Mouse (Mus musculus) forebrain, embryonic 12.5 days (tissue): ENCODE data around the gene Castor1. TPM values are rescaled to one million over a fixed set of nuclear protein-coding genes. Genes with fewer than 3 reads are reported as not detected.

Experiments
- ATAC-seq: fragments of 200-750 bp; cut with Nextera tagmentation; 2 replicates; pipeline ENCODE4 v1.8.0; 2017; ENCODE audit warnings: moderate TSS enrichment; ENCODE audit not compliant: low FRiP score
- H3K27ac ChIP-seq: fragments of 300-500 bp; sonication (generic); 2 replicates; pipeline ENCODE4 v1.5.1; 2016; ENCODE audit warnings: mild to moderate bottlenecking
- H3K27me3 ChIP-seq: fragments of 300-500 bp; sonication (generic); 2 replicates; pipeline ENCODE4 v1.6.1; 2016; ENCODE audit warnings: mild to moderate bottlenecking
- H3K36me3 ChIP-seq: fragments of 300-500 bp; sonication (generic); replicated peaks from 2 replicates; pipeline ENCODE4 v1.6.1; 2016; ENCODE audit warnings: mild to moderate bottlenecking
- H3K4me1 ChIP-seq: fragments of 300-500 bp; sonication (generic); 2 replicates; pipeline ENCODE4 v1.6.1; 2016
- H3K4me2 ChIP-seq: fragments of 300-500 bp; sonication (generic); 2 replicates; pipeline ENCODE4 v1.6.1; 2016; ENCODE audit warnings: mild to moderate bottlenecking, moderate library complexity
- H3K4me3 ChIP-seq: fragments of 300-500 bp; sonication (generic); replicated peaks from 2 replicates; pipeline ENCODE4 v1.5.1; 2016; ENCODE audit warnings: mild to moderate bottlenecking
- H3K9ac ChIP-seq: fragments of 300-500 bp; sonication (generic); 2 replicates; pipeline ENCODE4 v1.6.1; 2016; ENCODE audit warnings: mild to moderate bottlenecking
- H3K9me3 ChIP-seq: fragments of 300-500 bp; sonication (generic); 2 replicates; pipeline ENCODE4 v1.6.1; 2016
- WGBS: fragments of 180-500 bp; shearing (Covaris S2); methylation state at CpG from one replicate; pipeline ENCODE4 v1.1.7; 2016; 5-methylcytosine and 5-hydroxymethylcytosine counted together
- polyA plus RNA-seq: library from polyadenylated mRNA; unstranded; fragments of >200 nt; fragmentation: Nextera tagmentation; extraction: Ambion mirVana; gene quantifications from 2 replicates; pipeline ENCODE4 v1.2.1, GENCODE M21; 2016

The Castor1 gene
- polyA plus RNA-seq, 1 experiment from 2014 or later, result 2.2 TPM

GRCm38 (mm10) chr11:4193420-4193819 is 24.6 kb upstream of the Castor1 start:
- H3K4me3 ChIP-seq, result no peak overlapping the region
- no peaks in the 10 kb centered on the region for H3K27me3 ChIP-seq
- H3K36me3 ChIP-seq, result no peaks in the 10 kb centered on the region
- H3K4me2 ChIP-seq, result no peak overlapping the region
- H3K4me1 ChIP-seq, result 0 out of 2 replicates have a peak, but pooled peaks cover 2% of the 10 kb centered on the region
- no peak overlapping the region for H3K27ac ChIP-seq
- H3K9ac ChIP-seq, result no peak overlapping the region
- no peaks in the 10 kb centered on the region for H3K9me3 ChIP-seq
- ATAC-seq, result no peak

- WGBS, result 88% methylated on average over 3 of the region's 3 CpGs
- Histone ChIP-seq H3K9ac (no peak overlapping the region), H3K4me3 (no peak overlapping the region), H3K9me3 (no peaks in the 10 kb centered on the region), H3K36me3 (no peaks in the 10 kb centered on the region), H3K27me3 (no peaks in the 10 kb centered on the region), H3K4me1 (no peaks in the 10 kb centered on the region), H3K27ac (no peak overlapping the region), H3K4me2 (no peak overlapping the region)
- ATAC-seq, result no peak
Observed at GRCm38 (mm10) chr11:4195597-4196031, 22.4 kb upstream of the Castor1 start.

GRCm38 (mm10) chr11:4196636-4197035 is 21.4 kb upstream of the Castor1 start:
- H3K9ac ChIP-seq, result no peak overlapping the region
- WGBS, result 87% methylated on average over 8 of the region's 8 CpGs
- no peak overlapping the region for H3K4me2 ChIP-seq
- no peaks in the 10 kb centered on the region for H3K27me3 ChIP-seq
- no peak overlapping the region for H3K27ac ChIP-seq
- H3K4me3 ChIP-seq, result no peak overlapping the region
- no peaks in the 10 kb centered on the region for H3K4me1 ChIP-seq
- H3K9me3 ChIP-seq, result no peaks in the 10 kb centered on the region
- H3K36me3 ChIP-seq, result no peaks in the 10 kb centered on the region
- ATAC-seq, result no peak

GRCm38 (mm10) chr11:4197691-4198090 is 20.3 kb upstream of the Castor1 start:
- ATAC-seq, result no peak
- Histone ChIP-seq H3K9me3 (no peaks in the 10 kb centered on the region), H3K27ac (no peak overlapping the region), H3K27me3 (no peaks in the 10 kb centered on the region), H3K4me2 (no peak overlapping the region), H3K9ac (no peak overlapping the region), H3K36me3 (no peaks in the 10 kb centered on the region), H3K4me3 (no peak overlapping the region), H3K4me1 (no peaks in the 10 kb centered on the region)
- 75% methylated on average over 1 of the region's 1 CpGs for WGBS

- H3K36me3 ChIP-seq, result peaks cover 12% of the 10 kb centered on the region; the same call in 1 of the 2 replicates
- H3K27me3 ChIP-seq, result no peaks in the 10 kb centered on the region
- H3K4me3 ChIP-seq, result no peak overlapping the region
- H3K9me3 ChIP-seq, result no peaks in the 10 kb centered on the region
- no peak overlapping the region for H3K27ac ChIP-seq
- H3K4me1 ChIP-seq, result no peaks in the 10 kb centered on the region
- no peak for ATAC-seq
- H3K4me2 ChIP-seq, result no peak overlapping the region
- 83% methylated on average over 11 of the region's 11 CpGs for WGBS
- H3K9ac ChIP-seq, result no peak overlapping the region
Observed at GRCm38 (mm10) chr11:4201981-4202700, 15.9 kb upstream of the Castor1 start.

GRCm38 (mm10) chr11:4202995-4203704 is 14.9 kb upstream of the Castor1 start:
- H3K27me3 ChIP-seq, result no peaks in the 10 kb centered on the region
- H3K4me2 ChIP-seq, result no peak overlapping the region
- no peak for ATAC-seq
- H3K9ac ChIP-seq, result no peak overlapping the region
- H3K4me1 ChIP-seq, result no peaks in the 10 kb centered on the region
- H3K36me3 ChIP-seq, result peaks cover 21% of the 10 kb centered on the region
- H3K9me3 ChIP-seq, result no peaks in the 10 kb centered on the region
- no peak overlapping the region for H3K4me3 ChIP-seq
- WGBS, result 85% methylated on average over 12 of the region's 12 CpGs
- no peak overlapping the region for H3K27ac ChIP-seq

- H3K4me3 ChIP-seq, result no peak overlapping the region
- H3K4me2 ChIP-seq, result no peak overlapping the region
- ATAC-seq, result no peak
- no peak overlapping the region; the same call in 1 of the 2 replicates for H3K9ac ChIP-seq
- 59% methylated on average over 2 of the region's 2 CpGs for WGBS
- H3K36me3 ChIP-seq, result peaks cover 26% of the 10 kb centered on the region
- no peaks in the 10 kb centered on the region for H3K9me3 ChIP-seq
- H3K4me1 ChIP-seq, result no peaks in the 10 kb centered on the region
- H3K27me3 ChIP-seq, result no peaks in the 10 kb centered on the region
- no peak overlapping the region for H3K27ac ChIP-seq
Observed at GRCm38 (mm10) chr11:4203705-4204074, 14.3 kb upstream of the Castor1 start.

- Histone ChIP-seq H3K4me3 (no peak overlapping the region), H3K9me3 (no peaks in the 10 kb centered on the region)
Observed at GRCm38 (mm10) chr11:4205097-4205655, 12.8 kb upstream of the Castor1 start.

GRCm38 (mm10) chr11:4205951-4206350 is 12.1 kb upstream of the Castor1 start:
- H3K27me3 ChIP-seq, result no peaks in the 10 kb centered on the region
- H3K36me3 ChIP-seq, result peaks cover 43% of the 10 kb centered on the region
- H3K9me3 ChIP-seq, result no peaks in the 10 kb centered on the region
- no peaks in the 10 kb centered on the region for H3K4me1 ChIP-seq
- H3K9ac ChIP-seq, result no peak overlapping the region
- ATAC-seq, result no peak
- H3K27ac ChIP-seq, result no peak overlapping the region
- H3K4me2 ChIP-seq, result no peak overlapping the region
- no peak overlapping the region for H3K4me3 ChIP-seq
- 87% methylated on average over 7 of the region's 7 CpGs for WGBS

More at GRCm38 (mm10) chr11:4205097-4205655, 12.8 kb upstream of the Castor1 start:
- H3K4me2 ChIP-seq, result no peak overlapping the region
- H3K27ac ChIP-seq, result no peak overlapping the region
- H3K27me3 ChIP-seq, result no peaks in the 10 kb centered on the region
- no peaks in the 10 kb centered on the region for H3K4me1 ChIP-seq
- ATAC-seq, result no peak
- WGBS, result 89% methylated on average over 5 of the region's 5 CpGs
- H3K9ac ChIP-seq, result no peak overlapping the region
- H3K36me3 ChIP-seq, result peaks cover 36% of the 10 kb centered on the region

GRCm38 (mm10) chr11:4206563-4206962 is 11.5 kb upstream of the Castor1 start:
- no peaks in the 10 kb centered on the region for H3K9me3 ChIP-seq

GRCm38 (mm10) chr11:4207655-4208054 is 10.4 kb upstream of the Castor1 start:
- 92% methylated on average over 9 of the region's 9 CpGs for WGBS
- no peak overlapping the region for H3K4me3 ChIP-seq
- peaks cover 52% of the 10 kb centered on the region for H3K36me3 ChIP-seq
- H3K4me1 ChIP-seq, result no peaks in the 10 kb centered on the region
- H3K9me3 ChIP-seq, result no peaks in the 10 kb centered on the region
- no peak overlapping the region for H3K27ac ChIP-seq
- ATAC-seq, result no peak
- no peaks in the 10 kb centered on the region for H3K27me3 ChIP-seq
- H3K4me2 ChIP-seq, result no peak overlapping the region
- H3K9ac ChIP-seq, result no peak overlapping the region

More at GRCm38 (mm10) chr11:4206563-4206962, 11.5 kb upstream of the Castor1 start:
- ATAC-seq, result no peak
- no peak overlapping the region for H3K27ac ChIP-seq
- no peaks in the 10 kb centered on the region for H3K27me3 ChIP-seq
- no peaks in the 10 kb centered on the region for H3K4me1 ChIP-seq
- no peak overlapping the region for H3K4me2 ChIP-seq
- no peak overlapping the region for H3K9ac ChIP-seq
- peaks cover 44% of the 10 kb centered on the region for H3K36me3 ChIP-seq
- WGBS, result 87% methylated on average over 6 of the region's 6 CpGs
- no peak overlapping the region for H3K4me3 ChIP-seq

GRCm38 (mm10) chr11:4209556-4209955 is 8.5 kb upstream of the Castor1 start:
- no peaks in the 10 kb centered on the region for H3K4me1 ChIP-seq
- H3K9ac ChIP-seq, result no peak overlapping the region
- H3K36me3 ChIP-seq, result peaks cover 69% of the 10 kb centered on the region
- WGBS, result 75% methylated on average over 5 of the region's 5 CpGs
- H3K27ac ChIP-seq, result no peak overlapping the region
- no peaks in the 10 kb centered on the region for H3K9me3 ChIP-seq
- no peaks in the 10 kb centered on the region for H3K27me3 ChIP-seq
- H3K4me2 ChIP-seq, result no peak overlapping the region
- H3K4me3 ChIP-seq, result no peak overlapping the region
- no peak for ATAC-seq
